Mouse (Mus musculus) right cerebral cortex, adult 2 months (tissue): ENCODE measurements at regions not wholly inside any gene's neighbourhood (a gene's known extent, or its start where the extent isn't known, plus 50 kb on each side); places are given as distances from the start of the nearest gene placed in this dataset.

Experiments used
- DNase-seq, 2 experiments: peaks; one replicate each; pipeline ENCODE4 v3.0.0; 2021 to 2022; ENCODE audit warnings: low spot score in 2 of 2

DNA sequence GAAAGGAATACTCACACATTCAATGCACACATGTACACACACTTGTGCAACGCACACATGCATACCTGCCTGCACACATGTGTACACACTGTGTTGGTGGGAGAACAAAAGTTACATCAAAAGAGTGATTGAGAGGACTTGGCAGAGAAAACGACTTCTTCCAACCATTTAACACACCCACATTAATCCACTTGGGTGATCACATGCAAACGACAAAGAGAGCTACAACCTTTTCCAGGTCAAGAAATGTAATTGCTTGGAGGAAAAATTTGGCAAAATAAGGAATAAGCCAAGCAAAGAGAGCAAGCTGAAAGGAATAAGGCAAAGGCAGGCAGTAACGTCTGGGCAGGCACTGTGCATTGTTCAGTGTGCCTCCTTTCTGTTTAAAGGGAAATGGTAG, 67.3 kb downstream of the C1d start:
- DNase-seq: no peak

DNA sequence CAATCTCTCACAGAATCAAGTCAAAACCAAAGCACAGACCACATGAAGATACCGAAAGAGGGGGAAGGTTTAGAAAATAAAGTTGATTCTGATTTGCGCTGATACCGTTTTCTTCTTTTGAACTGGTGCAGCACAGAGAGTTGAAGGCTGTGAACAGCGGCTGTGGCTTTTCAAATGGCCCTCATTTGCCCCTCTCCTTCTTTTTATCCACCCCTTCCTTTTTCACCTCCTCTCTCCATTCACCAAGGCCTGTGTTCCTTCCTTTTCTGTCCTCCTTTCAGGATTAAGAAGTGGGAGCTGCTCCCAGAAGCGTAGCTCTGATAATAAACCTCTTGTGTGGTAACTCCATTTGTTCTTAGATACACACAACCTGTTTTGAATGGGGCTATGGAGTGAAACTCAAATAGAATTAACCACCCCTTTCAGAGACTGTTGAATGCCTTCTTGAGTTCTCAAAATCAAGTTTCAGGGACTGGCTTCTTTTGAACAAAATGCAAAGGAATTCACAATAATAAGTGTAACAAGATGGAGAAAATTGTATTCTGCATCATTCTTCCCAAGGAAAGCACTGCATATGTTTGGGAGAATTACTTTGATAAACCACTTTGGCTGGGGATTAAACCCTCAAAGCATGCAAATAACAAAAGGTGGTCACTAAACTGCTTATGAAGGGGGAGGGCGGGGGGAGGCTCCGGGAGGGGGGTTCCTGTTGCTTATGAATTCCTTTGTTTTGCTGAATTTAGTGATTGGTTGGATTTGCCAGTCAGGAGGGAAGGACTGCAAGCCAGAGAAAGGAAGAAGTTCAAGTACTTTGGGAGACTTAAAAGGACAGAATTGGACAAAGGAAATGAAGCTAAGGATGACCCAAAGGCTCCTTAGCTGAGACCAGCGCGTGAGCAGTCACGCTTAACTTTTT, 68.6 kb downstream of the C1d start:
- DNase-seq: no peak

DNA sequence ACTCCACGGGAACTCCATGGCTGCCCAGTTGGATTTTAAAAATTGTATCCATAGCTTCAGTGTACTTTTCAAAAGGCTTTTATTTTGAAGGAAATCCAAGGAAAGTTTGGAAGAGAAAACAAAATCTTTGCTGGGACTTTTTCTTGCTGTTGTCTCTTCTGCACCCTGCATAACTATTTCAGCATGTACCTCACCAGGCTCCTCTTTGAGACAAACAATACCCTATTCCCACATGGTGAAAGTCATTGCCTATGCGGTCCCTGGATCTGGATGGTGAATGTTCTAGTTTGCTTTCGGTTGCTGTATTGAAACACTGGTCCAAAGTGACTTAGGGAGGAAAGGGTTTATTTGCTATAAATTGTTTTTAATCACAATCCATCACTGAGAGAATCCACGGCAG, 69.3 kb downstream of the C1d start:
- DNase-seq: no peak

DNA sequence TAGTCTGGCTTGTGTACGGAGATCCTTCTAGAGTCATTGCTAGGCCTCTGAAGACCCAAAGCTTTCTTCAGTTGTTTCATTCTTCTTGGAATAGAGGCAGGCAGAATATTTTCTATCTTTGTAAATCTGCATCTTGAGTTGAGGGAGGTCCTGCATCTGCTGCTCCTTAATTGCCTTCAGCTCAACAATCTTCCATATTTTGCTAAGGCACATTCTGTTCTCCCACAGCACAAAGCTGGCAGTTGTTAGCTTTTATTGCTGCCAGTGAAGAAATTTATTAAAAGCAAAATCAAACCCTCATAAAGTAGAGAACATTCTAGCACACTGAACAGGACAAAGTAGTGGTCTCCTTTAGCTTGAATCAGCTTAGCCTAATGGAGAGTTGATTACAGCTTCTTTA, 94.1 kb downstream of the C1d start:
- peak in 1 of 2 experiments; percentile 2 for DNase-seq

DNA sequence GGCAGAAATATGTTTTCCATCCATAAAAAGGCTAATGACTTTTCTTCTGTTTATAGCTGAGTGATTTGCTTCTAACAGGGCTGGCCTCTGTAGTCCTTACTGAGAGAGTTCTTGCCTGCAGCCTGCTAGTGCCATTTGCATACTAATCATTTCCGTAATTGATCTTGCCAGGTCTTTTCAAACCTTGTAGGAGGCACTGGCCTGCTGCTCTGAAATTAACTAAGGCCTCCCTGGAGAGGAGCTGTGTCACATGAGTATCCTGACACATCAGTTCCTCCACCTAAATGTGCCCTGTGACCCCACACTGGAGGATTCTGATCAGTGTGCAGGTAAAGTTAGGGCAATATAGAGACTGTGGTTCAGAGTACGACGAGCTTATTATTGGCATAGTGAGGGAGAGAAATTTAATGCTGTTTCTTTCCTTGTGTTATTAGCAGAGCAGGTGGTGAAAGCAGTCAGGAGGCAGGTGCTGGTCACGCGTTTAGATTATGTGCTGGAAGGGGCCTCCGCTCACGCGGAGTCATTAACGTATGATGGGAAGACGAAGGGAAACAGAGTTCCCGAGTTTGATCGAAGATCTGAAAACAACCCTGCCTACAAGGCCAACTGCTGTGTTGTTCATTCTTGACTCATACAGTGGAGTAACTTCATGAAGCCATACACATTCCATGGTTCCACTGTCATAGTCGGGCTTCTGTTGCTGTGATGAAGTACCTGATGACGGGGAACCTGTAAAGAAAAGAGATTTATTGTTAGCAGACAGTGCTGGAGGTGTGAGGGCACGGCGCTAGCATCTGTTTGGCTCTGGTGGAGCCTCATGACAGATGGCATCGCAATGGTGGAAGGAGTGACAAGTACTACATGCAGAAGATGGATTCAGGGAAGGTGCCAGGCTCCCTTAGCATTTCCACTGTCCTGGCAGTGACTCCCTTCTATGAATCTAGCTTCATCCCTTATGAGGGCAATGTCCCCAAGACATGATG, 95.1 kb downstream of the C1d start:
- DNase-seq: peak in 1 of 2 experiments; percentile 3

DNA sequence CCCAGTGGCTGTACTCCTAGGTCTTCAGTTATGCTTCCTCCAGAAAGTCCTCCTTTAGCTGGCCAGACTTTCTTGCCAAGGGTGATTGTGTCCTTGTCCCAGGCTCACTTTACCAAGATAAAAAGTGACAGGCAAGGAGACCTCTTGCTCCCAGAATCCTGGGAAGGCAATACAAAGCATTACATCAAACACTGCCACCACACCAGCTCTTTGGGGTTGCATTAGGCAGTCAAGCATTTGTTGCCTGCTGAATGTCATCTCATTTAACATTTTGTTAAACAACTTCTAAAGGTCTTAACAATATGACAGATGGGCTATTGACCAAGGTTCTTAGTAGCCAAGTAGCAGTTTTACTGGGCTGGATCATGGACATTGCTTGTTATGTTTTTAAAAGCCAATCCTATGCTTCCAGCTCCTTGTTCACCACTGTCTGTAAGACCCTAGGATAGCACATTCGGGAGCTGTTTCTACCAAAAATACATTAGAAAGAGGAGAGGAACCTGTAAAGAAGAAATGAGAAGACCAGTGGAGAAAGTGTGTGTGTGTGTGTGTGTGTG, 102.4 kb downstream of the C1d start:
- no peak for DNase-seq

DNA sequence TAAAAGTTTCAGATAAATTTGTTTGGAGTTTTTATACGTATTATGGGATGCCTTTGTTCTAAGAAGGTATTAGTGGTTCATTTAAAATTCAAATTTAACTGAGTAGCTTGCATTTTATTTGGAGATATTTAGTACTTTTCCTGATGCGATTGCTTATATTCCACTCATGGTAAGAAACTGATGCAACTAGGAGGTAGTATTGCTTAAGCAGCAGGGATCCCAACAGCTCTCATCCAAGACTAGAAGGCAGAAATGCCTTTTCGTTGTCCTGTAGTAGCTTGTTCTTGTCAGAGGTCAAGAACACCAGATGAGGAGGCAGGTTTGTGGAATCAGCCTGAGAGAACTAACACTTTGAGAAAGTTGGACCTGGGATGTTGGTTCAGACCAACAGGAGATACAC, 120.5 kb downstream of the C1d start:
- DNase-seq: no peak

DNA sequence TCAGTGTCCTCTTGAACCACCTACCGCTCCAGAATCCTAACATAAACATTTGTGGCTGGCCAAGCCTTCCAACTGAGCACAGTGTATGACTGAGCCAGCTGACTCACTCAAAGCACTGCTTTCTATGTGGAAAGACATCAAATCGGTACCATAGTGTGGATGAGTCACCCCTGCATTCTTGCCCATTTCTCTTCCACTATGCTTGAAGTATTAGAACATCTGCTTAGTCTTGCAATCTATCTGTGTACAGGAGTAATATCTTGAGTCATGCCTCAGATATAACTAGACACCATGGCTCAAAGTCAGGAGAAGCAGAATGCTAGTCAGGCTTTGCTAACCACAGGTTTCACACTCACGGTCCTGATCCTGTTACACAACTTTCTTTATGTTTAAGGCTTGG, 129.4 kb downstream of the C1d start:
- peak; percentile 46 to 49 for DNase-seq

DNA sequence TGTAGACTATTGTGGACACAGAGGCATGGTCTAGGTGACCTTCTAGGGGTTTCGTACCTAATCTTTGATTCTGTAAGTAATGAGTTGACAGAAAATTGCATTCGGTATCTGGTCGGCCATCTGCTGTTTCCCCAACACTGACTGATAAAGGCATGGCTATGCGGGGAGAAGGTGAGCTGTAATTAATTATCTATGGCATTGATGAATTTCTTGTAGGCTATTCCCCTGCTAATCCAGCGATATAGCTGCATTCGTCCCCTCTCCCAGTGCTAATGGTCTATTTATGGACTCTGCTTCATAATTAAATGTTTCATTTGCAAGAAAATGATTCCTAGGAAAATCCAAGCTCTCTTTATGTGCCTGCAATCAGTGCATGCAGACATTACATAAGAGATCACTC, 136.5 kb downstream of the C1d start:
- no peak for DNase-seq

DNA sequence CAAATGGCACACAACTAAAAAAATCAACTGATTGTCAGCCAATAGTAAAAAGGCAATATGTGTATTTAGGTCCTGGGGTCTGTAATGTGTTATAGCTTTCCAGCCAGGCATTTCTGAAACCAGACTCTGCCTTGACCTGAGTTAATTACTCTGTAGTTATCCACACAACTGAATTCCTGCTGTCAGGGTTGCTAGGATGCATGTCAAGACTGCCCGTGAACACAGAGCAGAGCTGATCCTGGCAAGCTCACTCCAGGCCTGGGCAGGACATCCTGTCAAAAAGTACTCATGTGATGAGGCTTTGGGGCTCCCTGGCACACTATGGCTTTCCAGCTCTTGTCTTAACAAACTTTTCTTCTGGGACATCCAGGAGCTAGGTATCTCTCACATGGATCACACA, 157.2 kb downstream of the C1d start:
- DNase-seq: no peak

DNA sequence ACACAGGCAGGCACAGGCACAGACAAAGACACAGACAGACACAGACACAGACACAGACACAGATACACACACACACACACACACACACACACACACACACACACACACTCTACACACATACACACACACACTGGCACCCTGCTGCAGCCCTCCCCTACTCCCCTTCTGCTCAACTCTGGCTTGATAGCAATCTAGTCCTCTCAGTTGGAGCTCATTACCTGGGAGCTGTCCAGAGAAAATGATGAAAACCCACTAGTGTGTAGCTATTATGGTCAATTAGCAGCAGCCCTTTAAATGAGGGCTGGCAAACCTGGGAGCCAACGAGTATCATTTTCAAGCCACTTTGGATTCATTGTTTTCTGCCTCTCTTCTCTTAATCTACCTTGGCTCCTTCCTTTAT, 157.8 kb downstream of the C1d start:
- no peak for DNase-seq

DNA sequence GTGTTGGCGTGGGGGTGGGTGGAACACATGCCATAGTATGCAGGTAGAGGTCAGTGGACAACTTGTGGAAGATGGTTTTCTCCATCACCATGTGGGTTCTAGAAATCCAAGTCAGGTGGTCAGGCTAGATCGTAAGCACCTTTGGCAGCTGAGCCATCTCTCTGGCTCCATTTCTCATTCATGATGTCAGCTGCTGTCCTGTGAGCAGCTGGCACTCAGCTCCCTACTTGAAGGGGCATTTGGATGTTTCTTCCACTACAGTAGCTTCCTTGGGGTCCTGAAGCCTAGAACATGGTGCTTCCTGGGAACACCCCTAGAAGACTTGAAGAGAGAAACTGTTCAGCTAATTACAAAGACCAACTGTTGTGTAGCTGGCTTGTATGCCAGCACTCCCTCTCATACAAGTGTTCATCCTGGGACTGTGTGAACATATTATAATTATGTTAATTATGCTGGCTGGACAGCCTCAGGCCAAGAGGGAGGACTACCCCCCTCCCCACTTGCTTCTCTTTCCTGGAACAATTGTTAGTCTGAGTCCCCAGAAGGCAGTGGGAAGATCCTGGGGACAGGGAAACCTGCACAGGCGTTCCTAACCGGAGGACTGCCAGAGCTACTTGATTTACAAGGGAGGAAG, 160.4 kb downstream of the C1d start:
- DNase-seq: no peak

DNA sequence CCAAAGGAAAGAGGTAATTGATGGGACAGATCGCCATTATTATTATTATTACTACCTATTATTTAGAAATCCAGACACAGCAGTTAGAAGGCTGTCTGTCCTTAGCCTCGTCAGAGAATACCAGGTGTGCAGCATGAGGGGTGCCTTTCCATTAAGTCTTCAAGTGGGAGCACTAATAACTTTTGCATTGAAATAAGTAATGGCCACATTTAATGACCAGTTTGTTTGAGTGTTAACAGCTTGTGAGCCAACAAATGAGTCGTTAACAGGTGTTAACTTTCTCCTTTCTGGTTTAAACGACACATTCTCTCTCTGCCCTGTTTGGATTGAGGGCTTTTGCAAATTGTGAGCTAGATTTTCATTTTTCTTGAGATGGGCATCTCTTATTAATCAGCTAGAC, 184.8 kb downstream of the C1d start:
- no peak for DNase-seq

DNA sequence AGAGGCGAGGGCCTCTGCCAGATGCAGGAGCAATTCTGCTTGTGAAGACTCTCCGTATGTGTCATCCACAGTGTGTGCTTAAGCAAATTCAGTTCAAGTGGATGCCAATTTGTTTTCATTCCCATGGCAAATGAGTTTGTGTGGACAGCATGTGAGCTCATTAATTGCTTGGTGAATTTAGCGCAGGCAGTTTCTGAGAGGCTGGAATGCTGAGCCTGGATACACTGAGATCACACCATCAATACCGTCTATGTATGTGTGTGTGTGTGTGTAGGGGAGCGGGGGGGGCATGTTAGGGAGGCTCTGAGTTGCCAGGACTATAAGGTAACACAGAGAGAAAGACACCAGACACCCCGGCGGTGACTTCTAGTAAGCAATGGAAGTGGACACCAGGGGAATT, 191.9 kb downstream of the C1d start:
- DNase-seq: no peak

DNA sequence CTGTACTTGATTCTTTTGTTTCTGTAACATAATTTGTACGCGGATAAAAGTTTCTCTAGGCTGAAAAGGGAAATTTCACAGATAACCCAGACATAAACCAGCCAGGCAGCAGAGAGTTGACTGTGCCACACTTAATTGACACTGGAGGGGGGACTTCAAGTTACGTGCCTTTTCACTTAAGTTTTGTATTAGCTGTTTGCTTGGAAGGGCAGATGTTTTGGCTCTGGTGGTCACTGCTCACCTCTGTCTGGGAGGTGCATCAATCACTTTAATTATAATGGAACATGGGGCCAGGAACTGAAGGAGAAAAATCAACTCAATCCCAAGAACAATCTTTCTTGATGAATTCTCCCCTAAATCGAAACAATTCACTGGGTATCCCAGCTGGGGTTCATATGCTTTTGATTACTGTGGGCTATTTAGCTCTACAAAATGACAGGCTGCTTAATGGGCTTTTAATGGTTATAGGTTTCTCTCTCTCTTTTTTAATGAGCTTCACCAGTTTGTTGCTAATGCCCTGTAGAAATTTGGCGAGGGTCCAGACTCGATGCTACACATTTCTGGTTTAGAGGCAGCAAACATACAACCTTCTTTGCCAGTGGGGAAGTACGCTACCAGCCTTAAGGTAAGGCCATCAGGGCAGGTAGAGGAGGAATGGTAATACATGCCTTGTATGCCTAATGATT, 193.1 kb downstream of the C1d start:
- no peak for DNase-seq

DNA sequence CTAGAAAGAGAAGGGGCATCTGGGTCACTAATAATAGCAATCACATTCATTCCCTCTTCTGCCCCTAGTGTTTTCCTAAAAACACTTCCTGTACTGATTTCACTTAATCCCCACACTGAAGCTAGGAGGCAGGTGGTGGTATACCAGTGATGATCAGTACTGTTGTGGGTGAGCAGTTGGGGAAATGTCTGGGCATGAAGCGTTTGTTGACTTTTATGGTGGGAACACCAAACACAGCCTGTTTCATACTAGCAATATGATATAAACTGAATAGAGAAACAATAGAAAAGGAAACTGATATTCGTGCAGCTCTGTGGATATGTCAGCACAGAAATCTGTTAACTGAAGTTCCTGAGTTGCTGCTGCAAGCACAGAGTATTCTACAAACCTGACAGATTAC, 194.1 kb downstream of the C1d start:
- no peak for DNase-seq

DNA sequence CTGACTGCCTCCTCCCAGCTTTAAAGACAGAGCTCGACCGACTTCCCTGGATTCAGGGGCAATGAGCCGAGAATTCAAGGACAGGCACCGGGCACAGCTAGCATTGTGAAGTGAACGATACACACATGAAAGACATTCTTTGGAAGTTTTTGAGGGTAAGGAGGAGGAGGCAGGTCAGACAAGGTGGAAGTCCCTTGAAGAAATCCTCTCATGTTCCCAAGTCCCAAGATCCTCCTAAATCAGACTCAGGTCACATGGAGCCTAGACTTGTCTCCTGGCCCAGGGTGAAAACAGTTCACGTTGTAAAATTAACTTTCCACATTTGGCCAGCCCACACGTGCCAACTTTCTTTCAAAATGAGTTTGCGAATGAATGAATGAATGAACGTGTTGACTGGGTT, 196.2 kb downstream of the C1d start:
- DNase-seq: no peak

DNA sequence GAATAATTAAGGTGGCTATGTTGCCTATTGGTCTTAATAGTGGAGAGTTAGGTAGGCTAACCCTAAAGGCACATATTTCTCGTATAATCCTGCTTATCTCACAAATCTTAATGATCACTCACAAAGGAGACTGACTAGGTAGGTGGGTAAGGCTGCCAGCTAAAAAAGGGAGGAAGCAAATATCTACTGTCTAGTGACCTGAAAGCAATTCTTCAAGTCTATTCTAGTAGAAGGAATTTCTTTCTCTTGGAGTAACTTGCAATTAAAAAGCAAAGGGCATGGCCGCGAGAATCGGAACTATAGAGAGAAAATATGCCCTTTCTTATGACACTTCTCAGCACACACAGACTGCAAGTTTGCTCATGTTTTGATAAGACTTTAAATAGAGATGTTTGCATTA, 201.6 kb downstream of the C1d start:
- no peak for DNase-seq

DNA sequence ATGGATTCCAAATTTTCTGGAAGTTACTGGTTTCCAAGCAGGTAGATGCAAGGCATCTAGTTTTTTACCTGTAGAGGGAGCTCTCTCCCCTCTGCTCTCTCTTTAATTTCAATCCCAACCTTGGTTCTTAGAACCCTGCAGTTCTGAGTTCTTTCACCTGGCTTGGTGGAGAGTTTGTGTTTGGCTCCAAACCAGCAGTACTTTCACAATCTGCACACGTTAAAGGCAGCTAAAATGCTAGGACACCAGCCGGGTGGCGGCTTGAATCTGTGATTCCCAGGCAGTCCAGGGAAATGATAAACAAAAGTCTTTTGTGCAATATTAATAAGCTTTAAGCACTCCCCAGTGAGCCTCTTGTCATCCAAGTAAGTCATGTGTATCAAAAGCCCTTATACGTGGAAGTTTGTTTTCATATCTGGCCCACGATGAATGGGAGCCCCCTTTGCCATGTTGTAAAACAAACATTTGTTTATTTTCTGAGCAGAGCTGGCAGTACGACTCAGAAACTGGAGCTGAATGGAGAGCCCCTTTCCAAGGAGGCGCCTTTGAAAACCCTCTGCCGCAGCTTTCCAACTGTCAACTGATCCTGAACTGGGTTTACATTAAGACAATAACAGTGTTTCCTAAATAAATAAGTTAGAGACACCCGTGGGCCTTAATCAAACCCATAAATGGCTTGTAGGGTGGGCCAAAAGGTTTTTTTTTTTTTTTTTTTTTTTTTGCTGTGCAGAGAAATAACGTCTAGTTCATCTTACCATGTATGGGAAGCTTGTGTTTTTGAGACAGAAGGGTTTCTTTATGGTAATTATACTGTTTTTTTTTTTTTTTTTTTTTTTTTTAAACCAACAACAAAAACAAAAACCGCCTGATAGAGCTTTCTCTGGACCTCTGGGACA, 202.9 kb downstream of the C1d start:
- peak; percentile 9 to 27 for DNase-seq

DNA sequence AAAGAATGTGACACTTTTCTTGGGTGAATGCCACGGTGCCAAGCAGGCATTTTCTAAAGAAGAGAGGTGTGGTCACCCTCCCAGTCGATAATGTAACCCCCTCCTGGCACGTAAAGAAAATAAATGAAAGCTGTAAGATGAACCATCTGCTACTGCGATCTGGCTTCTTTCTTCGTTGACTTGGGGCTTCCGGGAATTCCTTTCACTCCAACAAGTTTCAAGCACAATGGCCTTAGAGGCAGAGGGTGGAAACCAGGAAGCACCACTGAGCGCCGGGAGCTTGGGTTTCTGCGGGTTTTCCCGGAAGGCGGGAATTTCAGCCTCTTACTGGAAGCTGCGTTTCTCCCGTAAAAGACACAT, 203.5 kb downstream of the C1d start:
- peak in 1 of 2 experiments; percentile 5 for DNase-seq
